8 mouse cellular contexts compared by ENCODE assay signal in genomic region chr9:44378153-44378730, GRCm38 (mm10). TPM values are rescaled to one million over a fixed set of nuclear protein-coding genes. Genes with fewer than 3 reads are reported as not detected.
DNase-seq lines count a peak whose midpoint lies in the region; ATAC-seq and TF ChIP-seq lines count a peak whose summit lies in the region.

No protein-coding gene starts in this region.

- TF ChIP-seq EP300 in ES-Bruce4 (IDR thresholded peaks at IDR 0.05; ENCODE audit: insufficient read depth, low read depth, low read length) = no peak

- TF ChIP-seq POLR2A in ES-Bruce4 (IDR thresholded peaks at IDR 0.05; ENCODE audit: insufficient read depth, low read length) = no peak

- H3K36me3 ChIP-seq in heart, embryonic 15.5 days = peaks cover 25% of the 10 kb centered on the region
- H3K36me3 ChIP-seq in ES-Bruce4 (ENCODE audit: control insufficient read depth, insufficient read depth, low read length, poor library complexity, severe bottlenecking) = peaks cover 21% of the 10 kb centered on the region
- H3K36me3 ChIP-seq in hindbrain, embryonic 11.5 days (ENCODE audit: control insufficient read depth, insufficient read depth, low read length) = peaks cover 16% of the 10 kb centered on the region
- peaks cover 27% of the 10 kb centered on the region for H3K36me3 ChIP-seq in midbrain, embryonic 12.5 days

- no peak for DNase-seq in heart, postnatal 25 days (ENCODE audit: low spot score)
- no peak for DNase-seq in hindbrain, embryonic 11.5 days (ENCODE audit: low spot score)
- no peak for DNase-seq in right cerebral cortex, adult 2 months (ENCODE audit: low spot score in 2 of 2)
- no peak for DNase-seq in testis, postnatal 14 days (ENCODE audit: low spot score)
- no peak for DNase-seq in ovary, adult 18-20 months (ENCODE audit: low spot score)

- intact Hi-C loops in heart, postnatal 25 days (cut with DNase I) = no loop called here

- H3K4me2 ChIP-seq in heart, embryonic 15.5 days = peak overlapping the region; percentile 91
- peak overlapping the region; percentile 47 for H3K4me2 ChIP-seq in hindbrain, embryonic 11.5 days (replicated peaks; ENCODE audit: low read depth, low read length)
- H3K4me2 ChIP-seq in midbrain, embryonic 12.5 days (replicated peaks) = peak overlapping the region; percentile 99

- peaks cover 15% of the 10 kb centered on the region for H3K4me1 ChIP-seq in heart, embryonic 15.5 days (replicated peaks)
- peaks cover 2% of the 10 kb centered on the region for H3K4me1 ChIP-seq in ES-Bruce4 (ENCODE audit: control insufficient read depth, insufficient read depth, low read length)
- H3K4me1 ChIP-seq in hindbrain, embryonic 11.5 days (replicated peaks; ENCODE audit: control insufficient read depth, insufficient read depth, low read length) = peaks cover 8% of the 10 kb centered on the region; the same call in 1 of the 2 replicates
- H3K4me1 ChIP-seq in midbrain, embryonic 12.5 days = peaks cover 26% of the 10 kb centered on the region

- no peaks in the 10 kb centered on the region for H3K27me3 ChIP-seq in heart, embryonic 15.5 days
- no peaks in the 10 kb centered on the region for H3K27me3 ChIP-seq in ES-Bruce4 (ENCODE audit: control insufficient read depth, insufficient read depth, low read length, poor library complexity, severe bottlenecking)
- H3K27me3 ChIP-seq in hindbrain, embryonic 11.5 days (ENCODE audit: control insufficient read depth, insufficient read depth, low read length) = no peaks in the 10 kb centered on the region
- H3K27me3 ChIP-seq in midbrain, embryonic 12.5 days = no peaks in the 10 kb centered on the region

- H3K4me3 ChIP-seq in heart, embryonic 15.5 days = peak overlapping the region; percentile 71
- H3K4me3 ChIP-seq in ES-Bruce4 (ENCODE audit: low read depth, low read length) = peak overlapping the region; percentile 92
- peak overlapping the region; percentile 93 for H3K4me3 ChIP-seq in hindbrain, embryonic 11.5 days (ENCODE audit: low read depth, low read length)
- peak overlapping the region; percentile 91 for H3K4me3 ChIP-seq in midbrain, embryonic 12.5 days

- 0 out of 2 replicates have a peak overlapping the region, but pooled peaks have one; percentile 60 for H3K9ac ChIP-seq in heart, embryonic 15.5 days
- H3K9ac ChIP-seq in ES-Bruce4 (ENCODE audit: low read depth, poor library complexity, severe bottlenecking) = peak overlapping the region; percentile 92
- no peak overlapping the region; the same call in 1 of the 2 replicates for H3K9ac ChIP-seq in hindbrain, embryonic 11.5 days (ENCODE audit: low read depth, low read length)
- H3K9ac ChIP-seq in midbrain, embryonic 12.5 days (replicated peaks) = peak overlapping the region; percentile 94; the same call in 1 of the 2 replicates

- no peak for ATAC-seq in heart, embryonic 15.5 days (replicated peaks; ENCODE audit: insufficient number of reproducible peaks, insufficient read depth, low FRiP score, low read depth)
- ATAC-seq in hindbrain, embryonic 11.5 days (ENCODE audit: low FRiP score) = no peak
- ATAC-seq in midbrain, embryonic 12.5 days (ENCODE audit: low FRiP score, low read depth) = no peak

- H3K9me3 ChIP-seq in heart, embryonic 15.5 days (replicated peaks) = no peaks in the 10 kb centered on the region
- peaks cover 5% of the 10 kb centered on the region for H3K9me3 ChIP-seq in ES-Bruce4 (replicated peaks; ENCODE audit: control insufficient read depth, insufficient read depth, low read length, poor library complexity, severe bottlenecking)
- H3K9me3 ChIP-seq in hindbrain, embryonic 11.5 days (ENCODE audit: control insufficient read depth, low read length) = no peaks in the 10 kb centered on the region
- no peaks in the 10 kb centered on the region for H3K9me3 ChIP-seq in midbrain, embryonic 12.5 days

- TF ChIP-seq CTCF in ES-Bruce4 (IDR thresholded peaks at IDR 0.05; ENCODE audit: low read depth, low read length) = no peak

- 75% methylated on average over 5 of the region's 5 CpGs for WGBS in heart, embryonic 15.5 days
- WGBS in hindbrain, embryonic 11.5 days = 92% methylated on average over 5 of the region's 5 CpGs
- WGBS in midbrain, embryonic 12.5 days = 92% methylated on average over 5 of the region's 5 CpGs

- no peak overlapping the region; the same call in 1 of the 2 replicates for H3K27ac ChIP-seq in heart, embryonic 15.5 days
- no peak overlapping the region for H3K27ac ChIP-seq in ES-Bruce4 (ENCODE audit: insufficient read depth, low read length)
- H3K27ac ChIP-seq in hindbrain, embryonic 11.5 days (ENCODE audit: low read depth, low read length) = no peak overlapping the region
- peak overlapping the region; percentile 88; the same call in 1 of the 2 replicates for H3K27ac ChIP-seq in midbrain, embryonic 12.5 days (replicated peaks)

RNA-seq across cellular contexts. Expression of gene Hyou1, which starts 1.0 kb away (rescaled TPM):
- polyA plus RNA-seq in heart, embryonic 15.5 days (2015; fragmentation: Nextera tagmentation; extraction: Ambion mirVana) = 14.3 and 18.1 TPM in 2 replicates
- 10 to 100 TPM; 70.2 to 78.9 TPM for total RNA-seq in heart, postnatal 25 days (2021)
- polyA plus RNA-seq in ES-Bruce4 (2011; ENCODE audit: insufficient read depth, insufficient read length, low read depth, missing spikeins) = 114 and 147 TPM in 2 replicates
- polyA plus RNA-seq in hindbrain, embryonic 11.5 days (2014; fragmentation: Nextera tagmentation; extraction: Ambion mirVana) = 29.7 and 31.8 TPM in 2 replicates
- 36.2 and 39.4 TPM in 2 replicates for polyA plus RNA-seq in midbrain, embryonic 12.5 days (2016; fragmentation: Nextera tagmentation; extraction: Ambion mirVana)

RNA-seq across cellular contexts. Expression of gene Vps11, which starts 16.8 kb away (rescaled TPM):
- polyA plus RNA-seq in heart, embryonic 15.5 days (2015; fragmentation: Nextera tagmentation; extraction: Ambion mirVana) = 17.3 and 20.9 TPM in 2 replicates
- total RNA-seq in heart, postnatal 25 days (2021) = 10 to 100 TPM; 14.3 to 14.8 TPM
- polyA plus RNA-seq in ES-Bruce4 (2011; ENCODE audit: insufficient read depth, insufficient read length, low read depth, missing spikeins) = 26.7 and 30.5 TPM in 2 replicates
- polyA plus RNA-seq in hindbrain, embryonic 11.5 days (2014; fragmentation: Nextera tagmentation; extraction: Ambion mirVana) = 23.4 and 31.5 TPM in 2 replicates
- polyA plus RNA-seq in midbrain, embryonic 12.5 days (2016; fragmentation: Nextera tagmentation; extraction: Ambion mirVana) = 36.5 and 40.8 TPM in 2 replicates

RNA-seq across cellular contexts. Expression of gene Slc37a4, which starts 18.4 kb away (rescaled TPM):
- polyA plus RNA-seq in heart, embryonic 15.5 days (2015; fragmentation: Nextera tagmentation; extraction: Ambion mirVana) = 31.4 and 33.8 TPM in 2 replicates
- total RNA-seq in heart, postnatal 25 days (2021) = 10 to 100 TPM; 25.5 to 27.9 TPM
- 7.7 and 8.1 TPM in 2 replicates for polyA plus RNA-seq in ES-Bruce4 (2011; ENCODE audit: insufficient read depth, insufficient read length, low read depth, missing spikeins)
- 27.9 and 31.5 TPM in 2 replicates for polyA plus RNA-seq in hindbrain, embryonic 11.5 days (2014; fragmentation: Nextera tagmentation; extraction: Ambion mirVana)
- 24.9 and 29.3 TPM in 2 replicates for polyA plus RNA-seq in midbrain, embryonic 12.5 days (2016; fragmentation: Nextera tagmentation; extraction: Ambion mirVana)

RNA-seq across cellular contexts. Expression of gene Rps25, which starts 28.7 kb away (rescaled TPM):
- 902 and 1,114 TPM in 2 replicates for polyA plus RNA-seq in heart, embryonic 15.5 days (2015; fragmentation: Nextera tagmentation; extraction: Ambion mirVana)
- 100 to 1,000 TPM; 745 to 824 TPM for total RNA-seq in heart, postnatal 25 days (2021)
- polyA plus RNA-seq in ES-Bruce4 (2011; ENCODE audit: insufficient read depth, insufficient read length, low read depth, missing spikeins) = 4,348 and 4,428 TPM in 2 replicates
- polyA plus RNA-seq in hindbrain, embryonic 11.5 days (2014; fragmentation: Nextera tagmentation; extraction: Ambion mirVana) = 1,535 and 1,670 TPM in 2 replicates
- 1,381 and 1,435 TPM in 2 replicates for polyA plus RNA-seq in midbrain, embryonic 12.5 days (2016; fragmentation: Nextera tagmentation; extraction: Ambion mirVana)

RNA-seq across cellular contexts. Expression of gene Trappc4, which starts 29.2 kb away (rescaled TPM):
- 78.6 and 87.4 TPM in 2 replicates for polyA plus RNA-seq in heart, embryonic 15.5 days (2015; fragmentation: Nextera tagmentation; extraction: Ambion mirVana)
- 10 to 100 TPM; 34.9 to 35.1 TPM for total RNA-seq in heart, postnatal 25 days (2021)
- polyA plus RNA-seq in ES-Bruce4 (2011; ENCODE audit: insufficient read depth, insufficient read length, low read depth, missing spikeins) = 83.0 and 89.8 TPM in 2 replicates
- 255 and 264 TPM in 2 replicates for polyA plus RNA-seq in hindbrain, embryonic 11.5 days (2014; fragmentation: Nextera tagmentation; extraction: Ambion mirVana)
- 269 and 272 TPM in 2 replicates for polyA plus RNA-seq in midbrain, embryonic 12.5 days (2016; fragmentation: Nextera tagmentation; extraction: Ambion mirVana)

Comparison
In these comparisons a context has a peak if more than half of its experiments do, and no peak if none do; other contexts are left out.
1. H3K4me2 ChIP-seq: peak in every context shown above with its lines; median percentile 99 in midbrain, embryonic 12.5 days; 91 in heart, embryonic 15.5 days; 47 in hindbrain, embryonic 11.5 days.